Mouse (Mus musculus) heart, postnatal 0 days (tissue): Measurements from ENCODE around the gene Rpap3. TPM values are rescaled to one million over a fixed set of nuclear protein-coding genes. Genes with fewer than 3 reads are reported as not detected.

ENCODE experiments used
- ATAC-seq: fragments of 200-750 bp; cut with Nextera tagmentation; 2 replicates; pipeline ENCODE4 v1.8.0; 2017; ENCODE audit warnings: low read depth, moderate number of reproducible peaks, moderate library complexity; ENCODE audit not compliant: insufficient read depth
- DNase-seq: peaks from one replicate; pipeline ENCODE4 v3.0.0-alpha.2; 2016; ENCODE audit warnings: low spot score
- H3K27ac ChIP-seq: fragments of 300-500 bp; sonication (generic); 2 replicates; pipeline ENCODE4 v1.5.1; 2014; ENCODE audit warnings: low read depth, mild to moderate bottlenecking
- H3K27me3 ChIP-seq: fragments of 300-500 bp; sonication (generic); 2 replicates; pipeline ENCODE4 v1.6.1; 2014; ENCODE audit warnings: low read length, mixed read lengths; ENCODE audit not compliant: control insufficient read depth, insufficient read depth
- H3K36me3 ChIP-seq: fragments of 300-500 bp; sonication (generic); replicated peaks from 2 replicates; pipeline ENCODE4 v1.6.1; 2014; ENCODE audit warnings: low read length, mixed read lengths; ENCODE audit not compliant: control insufficient read depth, insufficient read depth
- H3K4me1 ChIP-seq: fragments of 300-500 bp; sonication (generic); 2 replicates; pipeline ENCODE4 v1.6.1; 2014; ENCODE audit warnings: antibody characterized with exemption; ENCODE audit not compliant: control insufficient read depth, insufficient read depth
- H3K4me2 ChIP-seq: fragments of 300-500 bp; sonication (generic); 2 replicates; pipeline ENCODE4 v1.6.1; 2014; ENCODE audit warnings: low read depth, mild to moderate bottlenecking, low read length, moderate library complexity
- H3K4me3 ChIP-seq: fragments of 300-500 bp; sonication (generic); 2 replicates; pipeline ENCODE4 v1.5.1; 2014; ENCODE audit warnings: low read depth, low read length
- H3K9ac ChIP-seq: fragments of 300-500 bp; sonication (generic); replicated peaks from 2 replicates; pipeline ENCODE4 v1.6.1; 2014; ENCODE audit warnings: low read depth, low read length, mixed read lengths
- H3K9me3 ChIP-seq: fragments of 300-500 bp; sonication (generic); replicated peaks from 2 replicates; pipeline ENCODE4 v1.6.1; 2016; ENCODE audit warnings: low read length; ENCODE audit not compliant: control insufficient read depth
- CTCF ChIP-seq: IDR thresholded peaks from 2 replicates; pipeline ENCODE4 v1.5.1; 2016; ENCODE audit warnings: antibody characterized with exemption, control low read depth, low read depth
- EP300 ChIP-seq: IDR thresholded peaks from 2 replicates; pipeline ENCODE4 v1.6.1; 2016; ENCODE audit warnings: antibody characterized with exemption, low read depth
- WGBS: fragments of 180-500 bp; shearing (Covaris S2); extraction: QIAGEN DNeasy Blood & Tissue Kit; methylation state at CpG from one replicate; pipeline ENCODE4 v1.1.7; 2014; 5-methylcytosine and 5-hydroxymethylcytosine counted together
- polyA plus RNA-seq: library from polyadenylated mRNA; unstranded; fragments of >200 nt; fragmentation: Nextera tagmentation; extraction: Ambion mirVana; gene quantifications from 2 replicates; pipeline ENCODE4 v1.2.1, GENCODE M21; 2015
- total RNA-seq: library from RNA; depleted of rRNA; stranded (reverse); fragments of >200 nt; gene quantifications from 2 replicates; pipeline ENCODE4 v1.2.3, GENCODE M21; 2014; ENCODE audit warnings: low replicate concordance

Rpap3 gene
- total and polyA plus RNA-seq, 2 experiments from 2014 or later: 14.7 to 19.5 TPM

GRCm38 (mm10) chr15:97750697-97751096, 45.1 kb upstream of the Rpap3 start:
- TF ChIP-seq EP300 (no peak), CTCF (no peak)
- Histone ChIP-seq H3K36me3 (peaks cover 12% of the 10 kb centered on the region), H3K27ac (peak overlapping the region; percentile 28; the same call in 1 of the 2 replicates), H3K9ac (no peak overlapping the region), H3K4me3 (no peak overlapping the region), H3K27me3 (no peaks in the 10 kb centered on the region), H3K4me1 (peaks cover 40% of the 10 kb centered on the region), H3K9me3 (no peaks in the 10 kb centered on the region), H3K4me2 (no peak overlapping the region; the same call in 1 of the 2 replicates)
- ATAC-seq (peak; percentile 82), DNase-seq (peak; percentile 72)
- 3% methylated on average over 12 of the region's 12 CpGs for WGBS

- Histone ChIP-seq H3K9ac (no peak overlapping the region), H3K4me3 (no peak overlapping the region), H3K9me3 (no peaks in the 10 kb centered on the region), H3K27ac (no peak overlapping the region), H3K36me3 (peaks cover 12% of the 10 kb centered on the region), H3K4me2 (peak overlapping the region; percentile 2; the same call in 1 of the 2 replicates), H3K4me1 (peaks cover 43% of the 10 kb centered on the region), H3K27me3 (no peaks in the 10 kb centered on the region)
- ATAC-seq (no peak), DNase-seq (no peak)
- WGBS: 79% methylated on average over 13 of the region's 13 CpGs
- TF ChIP-seq CTCF (no peak), EP300 (no peak)
Observed at GRCm38 (mm10) chr15:97749841-97750240, 44.2 kb upstream of the Rpap3 start.

- WGBS: 95% methylated on average over 9 of the region's 9 CpGs
- peaks cover 38% of the 10 kb centered on the region for H3K4me1 ChIP-seq
- H3K27ac ChIP-seq: no peak overlapping the region
- ATAC-seq: no peak
- no peak for TF ChIP-seq EP300
- no peak for TF ChIP-seq CTCF
- H3K9me3 ChIP-seq: no peaks in the 10 kb centered on the region
- DNase-seq: no peak
- H3K9ac ChIP-seq: no peak overlapping the region; the same call in 1 of the 2 replicates
- peaks cover 12% of the 10 kb centered on the region for H3K36me3 ChIP-seq
- no peaks in the 10 kb centered on the region for H3K27me3 ChIP-seq
- peak overlapping the region; percentile 2; the same call in 1 of the 2 replicates for H3K4me2 ChIP-seq
- no peak overlapping the region for H3K4me3 ChIP-seq
Observed at GRCm38 (mm10) chr15:97749397-97749796, 43.8 kb upstream of the Rpap3 start.

DNA sequence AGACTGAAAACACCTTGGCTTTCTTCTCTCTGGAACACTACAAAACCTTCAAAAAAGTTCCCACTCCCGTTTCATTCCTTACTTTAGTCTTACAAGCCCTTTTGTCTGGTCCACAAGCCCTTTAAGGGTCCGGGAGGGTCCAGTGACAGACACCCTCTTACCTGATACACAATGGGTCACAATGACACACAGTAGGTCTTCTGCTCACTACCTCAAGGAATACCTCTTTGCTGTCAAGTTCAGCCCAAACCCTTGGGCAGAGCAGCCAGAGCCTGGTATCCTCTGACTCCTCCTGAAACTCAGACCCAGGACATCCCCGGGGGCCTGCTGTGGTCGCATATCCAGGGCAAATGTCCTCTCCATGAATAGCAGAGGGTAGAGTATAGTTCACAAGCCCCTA, 43.3 kb upstream of the Rpap3 start:
- no peak overlapping the region for H3K9ac ChIP-seq
- no peak for DNase-seq
- peak overlapping the region; percentile 2; the same call in 1 of the 2 replicates for H3K4me2 ChIP-seq
- H3K27me3 ChIP-seq: no peaks in the 10 kb centered on the region
- ATAC-seq: no peak
- H3K4me3 ChIP-seq: no peak overlapping the region
- H3K27ac ChIP-seq: peak overlapping the region; percentile 22; the same call in 1 of the 2 replicates
- H3K4me1 ChIP-seq: peaks cover 34% of the 10 kb centered on the region
- TF ChIP-seq CTCF: no peak
- no peak for TF ChIP-seq EP300
- H3K36me3 ChIP-seq: peaks cover 12% of the 10 kb centered on the region
- WGBS: 86% methylated on average over 4 of the region's 4 CpGs
- H3K9me3 ChIP-seq: no peaks in the 10 kb centered on the region

DNA sequence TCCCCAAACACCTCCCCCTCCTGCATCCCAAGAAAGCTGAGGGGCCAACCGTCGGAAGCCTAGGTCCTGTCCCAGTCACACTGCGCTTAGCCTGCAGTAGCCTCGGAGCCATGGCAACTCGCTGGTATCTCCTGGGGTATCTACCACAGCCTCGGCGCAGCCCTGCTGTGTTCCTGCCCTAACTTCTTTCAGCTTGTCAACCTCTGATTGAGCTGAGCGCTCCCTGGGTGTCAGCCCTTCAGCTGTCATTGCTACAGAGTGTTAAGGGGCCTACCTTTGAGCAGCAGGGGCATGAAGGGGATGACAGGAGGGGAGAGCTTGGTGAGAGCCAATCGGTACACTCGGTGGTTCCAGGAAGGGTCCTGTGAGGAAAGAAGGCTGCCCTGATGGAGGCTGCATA, 42.7 kb upstream of the Rpap3 start:
- 29% methylated on average over 10 of the region's 10 CpGs for WGBS
- DNase-seq (no peak), ATAC-seq (peak; percentile 58)
- TF ChIP-seq CTCF (no peak), EP300 (0 out of 2 replicates have a peak, but pooled peaks have one; percentile 22)
- Histone ChIP-seq H3K27ac (peak overlapping the region; percentile 22; the same call in 1 of the 2 replicates), H3K9me3 (no peaks in the 10 kb centered on the region), H3K36me3 (peaks cover 12% of the 10 kb centered on the region), H3K4me1 (peaks cover 32% of the 10 kb centered on the region), H3K4me2 (peak overlapping the region; percentile 1; the same call in 1 of the 2 replicates), H3K27me3 (no peaks in the 10 kb centered on the region), H3K4me3 (no peak overlapping the region), H3K9ac (no peak overlapping the region)

GRCm38 (mm10) chr15:97747486-97747885, 41.9 kb upstream of the Rpap3 start:
- Histone ChIP-seq H3K4me2 (no peak overlapping the region), H3K4me1 (peaks cover 34% of the 10 kb centered on the region)

More at GRCm38 (mm10) chr15:97747486-97747885, 41.9 kb upstream of the Rpap3 start:
- TF ChIP-seq CTCF (no peak), EP300 (no peak)
- peaks cover 12% of the 10 kb centered on the region for H3K36me3 ChIP-seq
- H3K4me3 ChIP-seq: no peak overlapping the region
- no peaks in the 10 kb centered on the region for H3K9me3 ChIP-seq
- no peak for ATAC-seq
- 92% methylated on average over 4 of the region's 4 CpGs for WGBS
- no peak overlapping the region for H3K9ac ChIP-seq
- H3K27ac ChIP-seq: no peak overlapping the region
- H3K27me3 ChIP-seq: no peaks in the 10 kb centered on the region
- no peak for DNase-seq
